Mouse (Mus musculus) kidney, postnatal 10 days (tissue): ENCODE data around the gene Pxdn.
A peak's percentile ranks its signal among the peaks of the same experiment; 100 is the strongest.

Source experiments
- DNase-seq: peaks from one replicate; pipeline ENCODE4 v3.0.0; 2021; ENCODE audit warnings: mixed read lengths

Gene Pxdn

GRCm38 (mm10) chr12:30029111-30029510, 91.7 kb downstream of the Pxdn start:
- no peak for DNase-seq

DNA sequence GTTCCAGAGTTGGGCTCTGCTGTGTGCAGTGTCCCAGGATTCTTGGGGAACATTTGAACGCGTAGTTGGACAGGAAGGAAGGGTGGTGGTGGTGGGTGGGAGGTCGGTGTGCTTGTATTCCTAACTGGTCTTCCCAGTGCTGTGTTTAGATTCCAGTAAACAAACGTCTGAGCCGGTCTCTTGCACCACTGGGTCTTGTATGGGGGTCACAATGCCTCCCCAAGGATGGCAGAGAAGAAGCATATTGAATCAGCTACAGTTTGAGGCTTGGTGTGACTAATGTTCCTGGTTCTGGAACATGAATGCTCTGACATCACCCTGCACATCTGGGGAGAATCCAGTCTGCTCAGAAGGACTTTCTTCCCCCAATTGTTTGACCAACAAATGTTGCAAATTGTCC, 93.2 kb downstream of the Pxdn start:
- no peak for DNase-seq

- DNase-seq = no peak
Measured at GRCm38 (mm10) chr12:30034681-30035080, 97.3 kb downstream of the Pxdn start.

DNA sequence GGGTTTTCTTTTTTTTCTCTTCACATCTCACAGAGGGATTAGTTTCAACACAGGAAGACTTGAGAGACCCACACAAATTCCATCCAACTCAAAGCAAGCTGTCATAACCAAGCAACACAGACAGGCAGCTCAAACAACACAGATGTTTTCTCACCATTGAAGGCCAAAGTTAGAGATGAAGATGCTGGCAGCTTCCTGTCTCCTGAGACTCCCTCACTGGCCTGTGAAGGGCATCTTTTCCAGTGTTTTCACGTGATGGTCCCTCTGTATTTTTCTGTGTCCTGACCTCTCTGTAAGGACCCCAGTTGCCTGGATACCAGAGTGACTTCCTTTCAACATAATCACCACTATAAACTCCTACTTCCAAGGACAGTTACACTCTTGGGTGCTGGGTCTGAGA, 98.0 kb downstream of the Pxdn start:
- DNase-seq = no peak

DNA sequence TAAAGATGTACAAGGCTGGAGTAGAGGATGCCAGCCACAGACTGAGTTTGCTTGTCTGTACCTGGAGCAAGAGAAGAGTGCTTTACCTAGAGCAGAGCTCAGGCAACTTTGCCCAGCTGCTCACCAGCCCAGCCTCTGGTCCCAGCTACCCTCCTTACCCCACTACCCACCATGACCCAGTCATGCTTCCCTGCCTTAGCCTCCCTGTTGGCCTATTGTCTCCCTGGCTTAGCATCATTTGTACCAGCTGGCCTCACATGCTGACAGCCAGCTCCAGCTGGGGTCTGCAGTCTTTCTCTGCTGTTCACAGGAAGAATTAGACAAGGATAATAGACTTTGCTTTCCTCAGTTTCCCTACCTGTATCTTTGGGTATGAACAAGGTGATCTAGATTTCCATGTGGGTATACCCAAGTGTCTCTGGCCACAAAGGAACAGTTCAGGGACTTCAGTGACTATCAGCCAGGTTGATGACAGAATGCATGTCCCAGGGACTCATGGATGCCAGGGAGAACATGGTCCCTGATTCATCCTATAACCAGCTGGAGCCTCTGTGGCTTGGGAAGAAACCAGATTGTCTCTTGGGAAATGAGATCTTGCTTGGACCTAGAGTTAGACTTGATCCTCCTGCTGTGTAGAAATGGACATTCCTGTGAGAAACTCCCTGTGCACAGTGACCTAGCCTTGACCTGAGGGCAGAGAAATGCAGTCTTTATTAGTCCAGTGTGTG, 98.6 kb downstream of the Pxdn start:
- DNase-seq = no peak

DNA sequence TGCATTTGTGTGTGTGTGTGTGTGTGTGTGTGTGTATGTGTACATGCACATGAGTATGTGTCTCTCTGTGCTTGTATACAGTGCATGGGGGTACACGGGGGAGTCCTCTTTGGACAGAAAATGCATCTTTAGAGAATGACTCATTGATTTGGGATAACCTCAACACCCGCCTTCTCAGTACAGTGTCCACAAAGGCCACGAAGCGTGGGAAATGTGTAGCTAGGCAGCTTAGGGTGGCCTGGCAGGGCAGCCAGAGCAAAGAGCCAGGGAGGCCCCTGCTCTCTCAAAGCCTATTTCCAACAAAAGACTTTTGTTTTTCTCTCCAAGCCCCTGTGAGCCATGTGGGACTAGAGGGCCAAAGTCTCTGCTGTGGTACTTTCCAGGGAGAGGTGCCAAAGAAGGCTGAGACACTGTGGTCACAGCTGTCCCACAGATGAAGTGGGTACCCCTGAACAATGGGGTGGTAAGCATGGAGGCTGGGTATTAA, 99.2 kb downstream of the Pxdn start:
- DNase-seq = no peak

GRCm38 (mm10) chr12:30039565-30039964, 102.2 kb downstream of the Pxdn start:
- DNase-seq = peak; percentile 70

- peak; percentile 74 for DNase-seq
Measured at GRCm38 (mm10) chr12:30040150-30040549, 102.7 kb downstream of the Pxdn start.

DNA sequence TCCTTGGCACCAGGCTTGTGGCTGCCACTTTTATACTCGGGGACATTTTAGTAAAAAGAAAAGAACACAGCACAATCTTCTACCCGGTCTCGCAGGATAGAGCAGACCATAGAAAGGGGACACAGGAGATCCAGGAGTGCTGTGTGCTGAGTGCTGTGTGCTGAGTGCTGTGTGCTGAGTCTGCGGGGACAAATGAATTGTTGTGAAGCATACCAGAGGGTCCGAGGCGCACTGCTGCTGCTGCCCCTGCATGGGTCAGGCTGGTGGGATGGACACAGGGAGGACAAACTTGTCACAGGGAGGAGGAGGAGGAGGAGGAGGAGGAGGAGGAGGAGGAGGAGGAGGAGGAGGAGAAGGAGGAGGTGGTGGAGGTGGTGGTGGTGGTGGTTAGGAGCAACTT, 111.4 kb downstream of the Pxdn start:
- DNase-seq = no peak

- no peak for DNase-seq
Measured at GRCm38 (mm10) chr12:30049818-30050217, 112.4 kb downstream of the Pxdn start.

DNA sequence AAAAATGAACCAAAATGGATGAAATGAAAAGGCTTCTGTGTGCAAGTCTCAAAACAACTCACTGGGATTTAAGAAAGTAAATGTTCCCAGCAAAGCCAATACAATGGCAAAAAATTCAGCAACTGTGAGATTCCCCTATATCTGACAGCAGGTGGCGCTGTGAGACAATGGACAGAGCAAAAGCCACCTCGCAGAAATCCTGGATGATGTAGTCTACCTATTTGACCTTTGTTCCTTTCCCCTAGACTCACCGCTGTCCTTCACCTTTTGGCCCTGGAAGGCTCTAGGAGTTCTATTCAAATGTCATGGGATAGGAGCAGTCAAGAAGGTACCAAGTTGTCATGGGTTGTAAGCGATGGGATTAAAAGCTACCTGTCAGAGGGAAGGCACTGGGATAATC, 112.8 kb downstream of the Pxdn start:
- peak; percentile 76 for DNase-seq

DNA sequence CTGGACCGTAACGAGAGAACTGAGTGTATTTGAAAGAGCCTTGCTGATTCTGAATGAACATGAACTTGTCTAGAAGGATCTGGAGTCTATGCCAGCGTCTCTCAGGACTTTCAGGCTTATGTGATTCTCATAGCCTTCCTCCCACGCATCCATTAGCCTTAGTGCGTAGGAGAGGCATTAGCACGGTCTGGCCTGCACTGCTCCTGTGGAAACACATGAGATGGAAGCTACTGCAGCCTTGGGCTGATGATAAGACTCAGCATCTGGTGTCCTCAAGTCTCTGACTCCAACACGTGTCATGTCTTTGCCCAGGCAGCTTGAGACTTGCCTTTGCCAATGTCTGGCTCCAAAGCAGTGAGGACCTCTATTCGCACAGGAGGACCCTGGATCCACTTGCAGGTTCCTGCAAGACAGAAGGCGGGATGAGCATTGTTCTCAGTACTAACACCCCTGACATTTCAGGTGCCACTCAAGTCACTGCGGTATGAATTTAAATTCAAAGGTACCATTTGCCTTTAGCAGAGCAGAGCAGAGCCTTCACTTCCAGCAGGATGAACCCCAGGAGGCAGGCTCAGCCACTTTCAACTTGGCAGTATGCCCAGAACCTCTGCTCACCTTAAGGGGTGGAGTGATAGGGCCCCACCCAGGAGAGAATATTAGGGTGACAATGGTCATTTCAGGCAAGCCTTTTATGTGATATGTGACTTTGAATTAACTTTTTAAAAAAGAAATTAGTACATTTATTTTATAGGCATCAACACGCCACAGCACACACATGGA, 117.5 kb downstream of the Pxdn start:
- no peak for DNase-seq

- DNase-seq = no peak
Measured at GRCm38 (mm10) chr12:30058044-30058443, 120.6 kb downstream of the Pxdn start.

- DNase-seq = no peak
Measured at GRCm38 (mm10) chr12:30061503-30062117, 124.2 kb downstream of the Pxdn start.

GRCm38 (mm10) chr12:30062118-30062505, 124.7 kb downstream of the Pxdn start:
- no peak for DNase-seq
